Mouse (Mus musculus): ENCODE results near the gene Pcnx3. TPM values are rescaled to one million over a fixed set of nuclear protein-coding genes. Genes with fewer than 3 reads are reported as not detected.

Gene Pcnx3
- total and polyA plus RNA-seq, 3 experiments: 7.1 to 34.5 (median 28.6) TPM

GRCm38 (mm10) chr19:5711218-5711617 lies 22.5 kb upstream of the Pcnx3 start:
- in situ Hi-C loops (cut with MboI; ENCODE audit: low pct_ligation_motif_present, low pct_unique_long_range_greater_than_20kb, low sequenced_read_pairs): no loop called here

GRCm38 (mm10) chr19:5710581-5710980 lies 21.9 kb upstream of the Pcnx3 start:
- no peak overlapping the region for H3K9ac ChIP-seq (ENCODE audit: insufficient read depth, low read depth)
- H3K27ac ChIP-seq (ENCODE audit: insufficient read depth, low read depth): no peak overlapping the region
- in situ Hi-C loops (cut with MboI; ENCODE audit: low pct_ligation_motif_present, low pct_unique_long_range_greater_than_20kb, low sequenced_read_pairs): no loop called here

More at GRCm38 (mm10) chr19:5711218-5711617, 22.5 kb upstream of the Pcnx3 start:
- dilution Hi-C loops (cut with MboI; ENCODE audit: extremely low pct_ligation_motif_present, extremely low pct_unique_long_range_greater_than_20kb, low sequenced_read_pairs): no loop called here
- Histone ChIP-seq H3K36me3 (replicated peaks in 1 of 2; ENCODE audit: control insufficient read depth in 1 of 2, insufficient read depth in 1 of 2, low read length in 1 of 2) (peaks cover 46 to 91% of the 10 kb centered on the region in 2 experiments), H3K9me3 (replicated peaks; ENCODE audit: low read length) (no peaks in the 10 kb centered on the region), H3K4me2 (ENCODE audit: insufficient read depth, low read depth, poor library complexity, severe bottlenecking) (no peak overlapping the region), H3K79me2 (replicated peaks; ENCODE audit: control insufficient read depth, extremely low read depth, insufficient read depth, poor library complexity, severe bottlenecking) (no peaks in the 10 kb centered on the region), H3K4me3 (replicated peaks in 1 of 3; ENCODE audit: low read depth in 2 of 3, low read length in 2 of 3, poor library complexity in 1 of 3) (no peak overlapping the region), H3K27me3 (replicated peaks) (no peaks in the 10 kb centered on the region), H3K27ac (ENCODE audit: insufficient read depth, low read depth) (no peak overlapping the region), H3K9ac (ENCODE audit: insufficient read depth, low read depth) (no peak overlapping the region), H3K4me1 (ENCODE audit: control insufficient read depth in 1 of 2, insufficient read depth in 2 of 2) (peaks cover 21 to 46% of the 10 kb centered on the region in 2 experiments)
- TF ChIP-seq SMC3 (IDR thresholded peaks at IDR 0.05; ENCODE audit: low read depth, low read length): peak; percentile 78
- TF ChIP-seq RAD21 (IDR thresholded peaks at IDR 0.05; ENCODE audit: low read depth, low read length): peak; percentile 76
- no peak for TF ChIP-seq SIN3A (IDR thresholded peaks at IDR 0.05; ENCODE audit: low read length)
- TF ChIP-seq CTCF (conservative IDR thresholded peaks at IDR 0.05 in 1 of 2, IDR thresholded peaks at IDR 0.05 in 1 of 2; ENCODE audit: low read depth in 2 of 2, low read length in 2 of 2): peak; percentile 54 to 84
- TF ChIP-seq JUN (IDR thresholded peaks at IDR 0.05; ENCODE audit: insufficient read depth, low read depth, low read length): no peak
- TF ChIP-seq USF2 (conservative IDR thresholded peaks at IDR 0.05; ENCODE audit: low read depth, low read length): no peak
- DNase-seq (ENCODE audit: extremely low read depth): no peak

GRCm38 (mm10) chr19:5710068-5710467 lies 21.4 kb upstream of the Pcnx3 start:
- Histone ChIP-seq H3K4me1 (ENCODE audit: control insufficient read depth in 1 of 2, insufficient read depth in 2 of 2) (peaks cover 21 to 43% of the 10 kb centered on the region in 2 experiments), H3K4me2 (ENCODE audit: insufficient read depth, low read depth, poor library complexity, severe bottlenecking) (no peak overlapping the region), H3K27ac (ENCODE audit: insufficient read depth, low read depth) (no peak overlapping the region), H3K79me2 (replicated peaks; ENCODE audit: control insufficient read depth, extremely low read depth, insufficient read depth, poor library complexity, severe bottlenecking) (no peaks in the 10 kb centered on the region), H3K9ac (ENCODE audit: insufficient read depth, low read depth) (no peak overlapping the region), H3K36me3 (replicated peaks in 1 of 2; ENCODE audit: control insufficient read depth in 1 of 2, insufficient read depth in 1 of 2, low read length in 1 of 2) (peaks cover 42 to 91% of the 10 kb centered on the region in 2 experiments), H3K9me3 (replicated peaks; ENCODE audit: low read length) (no peaks in the 10 kb centered on the region), H3K27me3 (replicated peaks) (no peaks in the 10 kb centered on the region), H3K4me3 (replicated peaks in 1 of 3; ENCODE audit: low read depth in 2 of 3, low read length in 2 of 3, poor library complexity in 1 of 3) (no peak overlapping the region)
- DNase-seq (ENCODE audit: extremely low read depth): no peak
- in situ Hi-C loops (cut with MboI; ENCODE audit: low pct_ligation_motif_present, low pct_unique_long_range_greater_than_20kb, low sequenced_read_pairs): no loop called here
- dilution Hi-C loops (cut with MboI; ENCODE audit: extremely low pct_ligation_motif_present, extremely low pct_unique_long_range_greater_than_20kb, low sequenced_read_pairs): no loop called here
- no peak for TF ChIP-seq TCF12 (IDR thresholded peaks at IDR 0.05; ENCODE audit: low read depth, low read length)
- no peak for TF ChIP-seq BHLHE40 (IDR thresholded peaks at IDR 0.05; ENCODE audit: low read depth, low read length)
- TF ChIP-seq PAX5 (IDR thresholded peaks at IDR 0.05; ENCODE audit: low read length): no peak
- no peak for TF ChIP-seq MYC (IDR thresholded peaks at IDR 0.05; ENCODE audit: low read depth, low read length)

More at GRCm38 (mm10) chr19:5710581-5710980, 21.9 kb upstream of the Pcnx3 start:
- no peaks in the 10 kb centered on the region for H3K79me2 ChIP-seq (replicated peaks; ENCODE audit: control insufficient read depth, extremely low read depth, insufficient read depth, poor library complexity, severe bottlenecking)
- no peaks in the 10 kb centered on the region for H3K27me3 ChIP-seq (replicated peaks)
- H3K9me3 ChIP-seq (replicated peaks; ENCODE audit: low read length): no peaks in the 10 kb centered on the region
- H3K4me3 ChIP-seq (replicated peaks in 1 of 3; ENCODE audit: low read depth in 2 of 3, low read length in 2 of 3, poor library complexity in 1 of 3): no peak overlapping the region
- TF ChIP-seq UBTF (IDR thresholded peaks at IDR 0.05; ENCODE audit: low read depth, low read length) (no peak), RCOR1 (conservative IDR thresholded peaks at IDR 0.05; ENCODE audit: low read depth, low read length) (no peak), GABPA (IDR thresholded peaks at IDR 0.05; ENCODE audit: insufficient replicate concordance, low read depth, low read length) (no peak), SMC3 (IDR thresholded peaks at IDR 0.05; ENCODE audit: low read depth, low read length) (no peak), NRF1 (IDR thresholded peaks at IDR 0.05; ENCODE audit: low read depth, low read length) (no peak), ZNF384 (IDR thresholded peaks at IDR 0.05; ENCODE audit: low read depth, low read length) (no peak), USF2 (conservative IDR thresholded peaks at IDR 0.05; ENCODE audit: low read depth, low read length) (no peak), E2F4 (IDR thresholded peaks at IDR 0.05; ENCODE audit: insufficient replicate concordance, low read depth, low read length) (no peak), USF1 (IDR thresholded peaks at IDR 0.05; ENCODE audit: low read depth, low read length) (no peak), PAX5 (IDR thresholded peaks at IDR 0.05; ENCODE audit: low read length) (no peak), ETS1 (conservative IDR thresholded peaks at IDR 0.05; ENCODE audit: low read depth, low read length) (no peak), CTCF (conservative IDR thresholded peaks at IDR 0.05 in 1 of 2, IDR thresholded peaks at IDR 0.05 in 1 of 2; ENCODE audit: low read depth in 2 of 2, low read length in 2 of 2) (no peak)
- dilution Hi-C loops (cut with MboI; ENCODE audit: extremely low pct_ligation_motif_present, extremely low pct_unique_long_range_greater_than_20kb, low sequenced_read_pairs): no loop called here
- peaks cover 43 to 91% of the 10 kb centered on the region in 2 experiments for H3K36me3 ChIP-seq (replicated peaks in 1 of 2; ENCODE audit: control insufficient read depth in 1 of 2, insufficient read depth in 1 of 2, low read length in 1 of 2)
- peaks cover 21 to 42% of the 10 kb centered on the region in 2 experiments for H3K4me1 ChIP-seq (ENCODE audit: control insufficient read depth in 1 of 2, insufficient read depth in 2 of 2)
- DNase-seq (ENCODE audit: extremely low read depth): no peak
- H3K4me2 ChIP-seq (ENCODE audit: insufficient read depth, low read depth, poor library complexity, severe bottlenecking): no peak overlapping the region
